ENCODE assay signal across 10 mouse cellular contexts in the genomic region with DNA sequence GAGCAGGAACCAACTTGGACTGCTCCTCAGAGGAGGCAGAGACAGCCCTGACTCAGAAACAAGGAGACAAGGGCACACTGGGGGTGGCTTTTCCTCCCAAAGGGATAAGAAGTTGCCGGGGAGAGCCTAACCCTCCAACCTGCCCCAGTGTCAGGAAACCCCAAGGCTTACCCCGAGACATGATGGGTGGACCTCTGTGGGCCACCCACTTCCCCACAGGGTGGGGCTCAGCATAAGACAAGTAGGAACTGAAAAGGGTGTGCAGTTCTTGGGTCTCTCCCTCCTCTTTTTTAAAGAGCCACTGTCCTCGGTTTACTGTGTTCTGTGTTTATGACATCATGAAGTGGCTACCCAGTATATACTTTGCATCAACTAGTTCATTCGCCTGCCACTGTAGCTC. TPM values are rescaled to one million over a fixed set of nuclear protein-coding genes. Genes with fewer than 3 reads are reported as not detected.
DNase-seq lines count a peak whose midpoint lies in the region; ATAC-seq and TF ChIP-seq lines count a peak whose summit lies in the region.
"Had no signal": no experiment of that assay in that cellular context is flagged by ENCODE, and none has a peak within 500 bp of the region (broad histone marks: within the 10 kb centered on the region; RNA-seq: fewer than 3 reads in every experiment).

No protein-coding gene starts in this region.

- peaks cover 97% of the 10 kb centered on the region for H3K36me3 ChIP-seq in hindbrain, embryonic 10.5 days
- H3K36me3 ChIP-seq in hindbrain, embryonic 16.5 days (ENCODE audit: control insufficient read depth, insufficient read depth, low read length), result peaks cover 8% of the 10 kb centered on the region
- H3K36me3 ChIP-seq in liver, embryonic 13.5 days, result peaks cover 20% of the 10 kb centered on the region
- peaks cover 16% of the 10 kb centered on the region; the same call in 1 of the 2 replicates for H3K36me3 ChIP-seq in hindbrain, postnatal 0 days (ENCODE audit: insufficient read depth, low read length)

- H3K4me2 ChIP-seq in hindbrain, embryonic 16.5 days (ENCODE audit: low read length), result no peak overlapping the region
- H3K4me2 ChIP-seq in liver, embryonic 13.5 days, result no peak overlapping the region
- H3K4me2 ChIP-seq in hindbrain, postnatal 0 days (ENCODE audit: low read depth, low read length), result no peak overlapping the region
- H3K4me2 ChIP-seq: forebrain, embryonic 12.5 days had no signal

- H3K9me3 ChIP-seq in hindbrain, embryonic 10.5 days, result no peaks in the 10 kb centered on the region
- no peaks in the 10 kb centered on the region for H3K9me3 ChIP-seq in hindbrain, embryonic 16.5 days (ENCODE audit: control insufficient read depth, low read length)
- H3K9me3 ChIP-seq in liver, embryonic 13.5 days (replicated peaks), result no peaks in the 10 kb centered on the region
- H3K9me3 ChIP-seq in hindbrain, postnatal 0 days (ENCODE audit: low read length), result no peaks in the 10 kb centered on the region
- H3K9me3 ChIP-seq: forebrain, embryonic 12.5 days; G1E had no signal

- H3K4me1 ChIP-seq in hindbrain, embryonic 10.5 days (replicated peaks), result peaks cover 31% of the 10 kb centered on the region
- no peaks in the 10 kb centered on the region for H3K4me1 ChIP-seq in hindbrain, embryonic 16.5 days (ENCODE audit: control insufficient read depth, insufficient read depth, low read depth, low read length)
- peaks cover 2% of the 10 kb centered on the region; the same call in 1 of the 2 replicates for H3K4me1 ChIP-seq in bone marrow, adult 2 months (ENCODE audit: control insufficient read depth, insufficient read depth, low read length)
- peaks cover 47% of the 10 kb centered on the region for H3K4me1 ChIP-seq in liver, embryonic 13.5 days (replicated peaks)
- no peaks in the 10 kb centered on the region for H3K4me1 ChIP-seq in hindbrain, postnatal 0 days (ENCODE audit: insufficient read depth, low read length)

- TF ChIP-seq POLR2A in bone marrow, adult 2 months (IDR thresholded peaks at IDR 0.05; ENCODE audit: borderline replicate concordance, control insufficient read depth, low read depth, low read length), result no peak

- H3K27me3 ChIP-seq in hindbrain, embryonic 10.5 days (ENCODE audit: insufficient read depth, poor library complexity, severe bottlenecking), result no peaks in the 10 kb centered on the region
- H3K27me3 ChIP-seq in hindbrain, embryonic 16.5 days (replicated peaks; ENCODE audit: control insufficient read depth, insufficient read depth, low read length), result no peaks in the 10 kb centered on the region
- no peaks in the 10 kb centered on the region for H3K27me3 ChIP-seq in liver, embryonic 13.5 days
- no peaks in the 10 kb centered on the region for H3K27me3 ChIP-seq in hindbrain, postnatal 0 days (ENCODE audit: insufficient read depth, low read length)
- H3K27me3 ChIP-seq: forebrain, embryonic 12.5 days had no signal

- TF ChIP-seq CTCF in bone marrow, adult 2 months (IDR thresholded peaks at IDR 0.05; ENCODE audit: control insufficient read depth, insufficient read depth, low read length), result no peak
- no peak for TF ChIP-seq CTCF in hindbrain, postnatal 0 days (IDR thresholded peaks at IDR 0.05; ENCODE audit: low read depth)

- WGBS in hindbrain, embryonic 10.5 days, result 85% methylated on average over 4 of the region's 4 CpGs
- WGBS in hindbrain, embryonic 16.5 days, result 82% methylated on average over 4 of the region's 4 CpGs
- WGBS in bone marrow, adult 2 months, result 10% methylated on average over 4 of the region's 4 CpGs
- WGBS in liver, embryonic 13.5 days (ENCODE audit: insufficient replicate concordance), result 36% methylated on average over 4 of the region's 4 CpGs
- 77% methylated on average over 4 of the region's 4 CpGs for WGBS in hindbrain, postnatal 0 days

- ATAC-seq in hindbrain, embryonic 16.5 days, result no peak
- peak; percentile 74 for ATAC-seq in liver, embryonic 13.5 days (ENCODE audit: low read depth)
- peak; percentile 91 for ATAC-seq in neutrophil, adult 5-6 weeks (ENCODE audit: extremely low read depth, insufficient number of reproducible peaks, low FRiP score, poor library complexity, severe bottlenecking)
- no peak for ATAC-seq in hindbrain, postnatal 0 days

- 0 out of 2 replicates have a peak overlapping the region, but pooled peaks have one; percentile 16 for H3K27ac ChIP-seq in hindbrain, embryonic 10.5 days
- H3K27ac ChIP-seq in hindbrain, embryonic 16.5 days (ENCODE audit: low read depth, low read length), result no peak overlapping the region
- H3K27ac ChIP-seq in bone marrow, adult 2 months (ENCODE audit: control insufficient read depth, insufficient read depth, low read depth, low read length, poor library complexity), result peak overlapping the region; percentile 73
- H3K27ac ChIP-seq in liver, embryonic 13.5 days, result peak overlapping the region; percentile 14; the same call in 1 of the 2 replicates
- H3K27ac ChIP-seq in hindbrain, postnatal 0 days, result no peak overlapping the region
- H3K27ac ChIP-seq: forebrain, embryonic 12.5 days had no signal

- no peak overlapping the region for H3K4me3 ChIP-seq in hindbrain, embryonic 10.5 days
- H3K4me3 ChIP-seq in hindbrain, embryonic 16.5 days (ENCODE audit: low read length), result no peak overlapping the region
- H3K4me3 ChIP-seq in bone marrow, adult 2 months (replicated peaks; ENCODE audit: control insufficient read depth, low read depth, low read length), result peak overlapping the region; percentile 42
- H3K4me3 ChIP-seq in liver, embryonic 13.5 days (replicated peaks), result no peak overlapping the region
- no peak overlapping the region for H3K4me3 ChIP-seq in hindbrain, postnatal 0 days (ENCODE audit: low read length)
- H3K4me3 ChIP-seq: forebrain, embryonic 12.5 days had no signal

- H3K9ac ChIP-seq in hindbrain, embryonic 16.5 days (ENCODE audit: low read depth, low read length), result no peak overlapping the region
- no peak overlapping the region for H3K9ac ChIP-seq in liver, embryonic 13.5 days
- no peak overlapping the region for H3K9ac ChIP-seq in hindbrain, postnatal 0 days (replicated peaks; ENCODE audit: low read length)
- H3K9ac ChIP-seq: forebrain, embryonic 12.5 days had no signal

- DNase-seq in hindbrain, embryonic 10.5 days (ENCODE audit: low spot score), result no peak
- DNase-seq in liver, embryonic 13.5 days, result no peak
- no peak for DNase-seq in hindbrain, postnatal 0 days (ENCODE audit: low spot score)
- no peak for DNase-seq in urinary bladder, postnatal 4 days (ENCODE audit: low spot score in 2 of 2)
- DNase-seq in cerebellum, adult 9-10 months, result no peak

RNA-seq across cellular contexts. Expression of a gene that starts 53.8 kb away (rescaled TPM):
- polyA plus RNA-seq in hindbrain, embryonic 10.5 days (2016; fragmentation: Nextera tagmentation; extraction: Ambion mirVana), result 115 and 118 TPM in 2 replicates
- polyA plus RNA-seq in hindbrain, embryonic 16.5 days (2015; fragmentation: Nextera tagmentation; extraction: Ambion mirVana), result 118 and 125 TPM in 2 replicates
- polyA plus RNA-seq in bone marrow, adult 2 months (2011; ENCODE audit: insufficient read depth, insufficient read length, low replicate concordance, missing spikeins), result 73.8 and 76.8 TPM in 2 replicates
- polyA plus RNA-seq in liver, embryonic 13.5 days (2015; fragmentation: Nextera tagmentation; extraction: Ambion mirVana), result 35.5 and 36.7 TPM in 2 replicates
- 202 and 220 TPM in 2 replicates for total RNA-seq in neutrophil, adult 5-6 weeks (2017)
- total RNA-seq in hindbrain, postnatal 0 days (2014; rRNA removed), result 269 and 279 TPM in 2 replicates
- polyA plus RNA-seq in hindbrain, postnatal 0 days (2015; fragmentation: Nextera tagmentation; extraction: Ambion mirVana), result 116 and 122 TPM in 2 replicates

RNA-seq across cellular contexts. Expression of a gene that starts 53.9 kb away (rescaled TPM):
- 2.3 and 2.6 TPM in 2 replicates for polyA plus RNA-seq in hindbrain, embryonic 10.5 days (2016; fragmentation: Nextera tagmentation; extraction: Ambion mirVana)
- polyA plus RNA-seq in hindbrain, embryonic 16.5 days (2015; fragmentation: Nextera tagmentation; extraction: Ambion mirVana), result 0.95 and 1.3 TPM in 2 replicates
- polyA plus RNA-seq in bone marrow, adult 2 months (2011; ENCODE audit: insufficient read depth, insufficient read length, low replicate concordance, missing spikeins), result 3.7 and 4.8 TPM in 2 replicates
- polyA plus RNA-seq in liver, embryonic 13.5 days (2015; fragmentation: Nextera tagmentation; extraction: Ambion mirVana), result 1.7 and 2.1 TPM in 2 replicates
- 7.2 and 7.4 TPM in 2 replicates for total RNA-seq in neutrophil, adult 5-6 weeks (2017)
- 0.36 TPM in 1 of 2 replicates, not detected in the other for total RNA-seq in hindbrain, postnatal 0 days (2014; rRNA removed)
- polyA plus RNA-seq in hindbrain, postnatal 0 days (2015; fragmentation: Nextera tagmentation; extraction: Ambion mirVana), result 0.71 and 0.72 TPM in 2 replicates

RNA-seq across cellular contexts. Expression of a gene that starts 59.2 kb away (rescaled TPM):
- polyA plus RNA-seq in hindbrain, embryonic 10.5 days (2016; fragmentation: Nextera tagmentation; extraction: Ambion mirVana), result 237 and 263 TPM in 2 replicates
- 125 and 150 TPM in 2 replicates for polyA plus RNA-seq in hindbrain, embryonic 16.5 days (2015; fragmentation: Nextera tagmentation; extraction: Ambion mirVana)
- polyA plus RNA-seq in bone marrow, adult 2 months (2011; ENCODE audit: insufficient read depth, insufficient read length, low replicate concordance, missing spikeins), result 28.0 and 55.8 TPM in 2 replicates
- polyA plus RNA-seq in liver, embryonic 13.5 days (2015; fragmentation: Nextera tagmentation; extraction: Ambion mirVana), result 28.7 and 36.1 TPM in 2 replicates
- 42.7 and 45.7 TPM in 2 replicates for total RNA-seq in neutrophil, adult 5-6 weeks (2017)
- total RNA-seq in hindbrain, postnatal 0 days (2014; rRNA removed), result 79.3 and 88.1 TPM in 2 replicates
- polyA plus RNA-seq in hindbrain, postnatal 0 days (2015; fragmentation: Nextera tagmentation; extraction: Ambion mirVana), result 92.2 and 92.5 TPM in 2 replicates

Comparison
In these comparisons a context has a peak if more than half of its experiments do, and no peak if none do; other contexts are left out.
1. H3K27ac ChIP-seq: peak in hindbrain, embryonic 10.5 days (single experiment), bone marrow, adult 2 months (single experiment) and liver, embryonic 13.5 days (single experiment); none in hindbrain, embryonic 16.5 days (single experiment) and hindbrain, postnatal 0 days (single experiment).
2. ATAC-seq: peak in liver, embryonic 13.5 days (single experiment) and neutrophil, adult 5-6 weeks (single experiment); none in hindbrain, embryonic 16.5 days (single experiment) and hindbrain, postnatal 0 days (single experiment).